Mouse (Mus musculus) layer of hippocampus, adult 2 months (tissue): ENCODE data around the gene Iqca. TPM values are rescaled to one million over a fixed set of nuclear protein-coding genes. Genes with fewer than 3 reads are reported as not detected.

Source experiments
- DNase-seq, 2 experiments: peaks; one replicate each; pipeline ENCODE4 v3.0.0; 2022; ENCODE audit warnings: low spot score in 2 of 2
- H3K27ac ChIP-seq: fragments of 200-600 bp; 2 replicates; pipeline ENCODE4 v1.8.1; 2022
- H3K4me3 ChIP-seq: fragments of 200-600 bp; 2 replicates; pipeline ENCODE4 v1.8.1; 2022; ENCODE audit warnings: mild to moderate bottlenecking
- CTCF ChIP-seq: fragments of 200-600 bp; conservative IDR thresholded peaks from 2 replicates; pipeline ENCODE4 v1.8.1; 2022; ENCODE audit warnings: antibody characterized with exemption, mild to moderate bottlenecking, moderate library complexity
- total RNA-seq, 2 experiments: library from RNA; stranded (reverse); gene quantifications; 2 replicates each; pipeline ENCODE4 v1.2.3; 2021

The Iqca gene
- total RNA-seq, 2 experiments from 2014 or later = 1.6 to 2.4 TPM

GRCm38 (mm10) chr1:90012168-90012567 is 141.0 kb downstream of the Iqca start:
- no peak overlapping the region for H3K4me3 ChIP-seq
- TF ChIP-seq CTCF = no peak

GRCm38 (mm10) chr1:90010077-90010476 is 143.1 kb downstream of the Iqca start:
- TF ChIP-seq CTCF = no peak
- no peak overlapping the region for H3K4me3 ChIP-seq
- no peak for DNase-seq

More at GRCm38 (mm10) chr1:90012168-90012567, 141.0 kb downstream of the Iqca start:
- H3K27ac ChIP-seq = no peak overlapping the region
- DNase-seq = peak in 1 of 2 experiments; percentile 11

GRCm38 (mm10) chr1:90009188-90009587 is 144.0 kb downstream of the Iqca start:
- no peak for TF ChIP-seq CTCF
- DNase-seq = no peak
- no peak overlapping the region for H3K27ac ChIP-seq
- H3K4me3 ChIP-seq = no peak overlapping the region

More at GRCm38 (mm10) chr1:90010077-90010476, 143.1 kb downstream of the Iqca start:
- no peak overlapping the region for H3K27ac ChIP-seq

- no peak for TF ChIP-seq CTCF
- DNase-seq = peak; percentile 38 to 43
- H3K27ac ChIP-seq = peak overlapping the region; percentile 67
- peak overlapping the region; percentile 42 for H3K4me3 ChIP-seq
Observed at GRCm38 (mm10) chr1:90006666-90007065, 146.5 kb downstream of the Iqca start.

GRCm38 (mm10) chr1:90000981-90001380 is 152.2 kb downstream of the Iqca start:
- H3K4me3 ChIP-seq = no peak overlapping the region
- TF ChIP-seq CTCF = no peak
- peak overlapping the region; percentile 36; the same call in 1 of the 2 replicates for H3K27ac ChIP-seq
- no peak for DNase-seq

GRCm38 (mm10) chr1:89999858-90000257 is 153.3 kb downstream of the Iqca start:
- DNase-seq = no peak
- Histone ChIP-seq H3K4me3 (no peak overlapping the region), H3K27ac (peak overlapping the region; percentile 46; the same call in 1 of the 2 replicates)
- no peak for TF ChIP-seq CTCF

GRCm38 (mm10) chr1:89998696-89999095 is 154.5 kb downstream of the Iqca start:
- Histone ChIP-seq H3K4me3 (no peak overlapping the region), H3K27ac (no peak overlapping the region)
- TF ChIP-seq CTCF = no peak
- DNase-seq = no peak

- no peak overlapping the region for H3K27ac ChIP-seq
- no peak for TF ChIP-seq CTCF
- DNase-seq = no peak
- H3K4me3 ChIP-seq = no peak overlapping the region
Observed at GRCm38 (mm10) chr1:89998076-89998475, 155.1 kb downstream of the Iqca start.

GRCm38 (mm10) chr1:89992256-89992655 is 160.9 kb downstream of the Iqca start:
- no peak overlapping the region for H3K4me3 ChIP-seq
- no peak for DNase-seq

More at GRCm38 (mm10) chr1:89992256-89992655, 160.9 kb downstream of the Iqca start:
- no peak for TF ChIP-seq CTCF
- H3K27ac ChIP-seq = no peak overlapping the region

Other genes starting within 250 kb of the Iqca start
- gene Gbx2, start 222.2 kb downstream of the Iqca start, total RNA-seq = under 1 TPM in 1 of 2 experiments, not detected in 1; 0.31 TPM
- gene Asb18, start 138.7 kb downstream of the Iqca start, total RNA-seq = 1 to 10 TPM; 2.5 to 3.2 TPM
- gene Ackr3, start 50.6 kb upstream of the Iqca start, total RNA-seq = 10 to 100 TPM; 13.7 to 17.8 TPM